Mouse (Mus musculus) embryonic facial prominence, embryonic 11.5 days (tissue): ENCODE measurements at regions not wholly inside any gene's neighbourhood (a gene's known extent, or its start where the extent isn't known, plus 50 kb on each side); places are given as distances from the start of the nearest gene placed in this dataset.

Experiments
- ATAC-seq: fragments of 200-750 bp; cut with Nextera tagmentation; replicated peaks from 2 replicates; pipeline ENCODE4 v1.8.0; 2017; ENCODE audit warnings: low read depth; ENCODE audit not compliant: insufficient number of reproducible peaks, low FRiP score, low TSS enrichment
- DNase-seq: peaks from one replicate; pipeline ENCODE4 v3.0.0-alpha.2; 2015; ENCODE audit warnings: low spot score
- H3K27ac ChIP-seq: fragments of 300-500 bp; sonication (generic); replicated peaks from 2 replicates; pipeline ENCODE4 v1.5.1; 2014; ENCODE audit warnings: mild to moderate bottlenecking, low read depth, low read length, control low read depth
- H3K27me3 ChIP-seq: fragments of 300-500 bp; sonication (generic); 2 replicates; pipeline ENCODE4 v1.6.1; 2014; ENCODE audit warnings: mild to moderate bottlenecking, low read length, moderate library complexity, mixed read lengths; ENCODE audit not compliant: control insufficient read depth, insufficient read depth
- H3K36me3 ChIP-seq: fragments of 300-500 bp; sonication (generic); replicated peaks from 2 replicates; pipeline ENCODE4 v1.6.1; 2014; ENCODE audit warnings: low read depth, mild to moderate bottlenecking, low read length, moderate library complexity, mixed read lengths; ENCODE audit not compliant: control insufficient read depth, insufficient read depth
- H3K4me1 ChIP-seq: fragments of 300-500 bp; sonication (generic); 2 replicates; pipeline ENCODE4 v1.6.1; 2014; ENCODE audit warnings: low read length, mixed read lengths; ENCODE audit not compliant: control insufficient read depth, insufficient read depth
- H3K4me2 ChIP-seq: fragments of 300-500 bp; sonication (generic); 2 replicates; pipeline ENCODE4 v1.6.1; 2014; ENCODE audit warnings: low read depth, mild to moderate bottlenecking, control low read depth, low read length, moderate library complexity
- H3K4me3 ChIP-seq: fragments of 300-500 bp; sonication (generic); 2 replicates; pipeline ENCODE4 v1.5.1; 2014; ENCODE audit warnings: low read depth, low read length, control low read depth
- H3K9ac ChIP-seq: fragments of 300-500 bp; sonication (generic); replicated peaks from 2 replicates; pipeline ENCODE4 v1.6.1; 2014; ENCODE audit warnings: mild to moderate bottlenecking, control low read depth, low read length
- H3K9me3 ChIP-seq: fragments of 300-500 bp; sonication (generic); replicated peaks from 2 replicates; pipeline ENCODE4 v1.6.1; 2016; ENCODE audit warnings: mild to moderate bottlenecking, low read length, inconsistent platforms, mixed read lengths; ENCODE audit not compliant: control insufficient read depth
- WGBS: fragments of 180-500 bp; shearing (Covaris S2); extraction: QIAGEN DNeasy Blood & Tissue Kit; methylation state at CpG from one replicate; pipeline ENCODE4 v1.1.7; 2014; 5-methylcytosine and 5-hydroxymethylcytosine counted together

GRCm38 (mm10) chr13:51953569-51953968 is 107.1 kb downstream of the Gadd45g start:
- no peak for ATAC-seq
- Histone ChIP-seq H3K4me1 (no peaks in the 10 kb centered on the region), H3K4me3 (no peak overlapping the region), H3K9ac (no peak overlapping the region), H3K27ac (no peak overlapping the region), H3K36me3 (no peaks in the 10 kb centered on the region), H3K4me2 (no peak overlapping the region), H3K27me3 (no peaks in the 10 kb centered on the region), H3K9me3 (no peaks in the 10 kb centered on the region)
- no peak for DNase-seq
- 72% methylated on average over 8 of the region's 8 CpGs for WGBS

DNA sequence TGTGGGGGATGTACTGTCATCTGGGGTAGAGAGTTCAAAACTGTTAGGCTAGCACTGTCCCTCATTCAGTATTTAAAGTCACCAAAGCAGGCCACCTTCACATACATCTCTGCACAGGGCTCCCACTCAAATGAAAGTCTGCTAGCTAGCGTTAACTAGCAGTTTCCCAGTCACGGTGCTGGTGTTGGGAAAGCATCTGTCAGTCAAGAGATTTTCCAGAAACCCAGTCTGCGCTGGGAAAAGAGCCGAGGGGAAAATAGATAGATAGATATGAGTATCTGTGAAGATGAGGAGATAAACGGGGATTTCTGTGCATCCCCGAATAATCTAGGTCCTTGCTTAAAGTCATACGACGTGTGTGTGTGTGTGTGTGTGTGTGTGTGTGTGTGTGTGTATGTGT is 110.6 kb downstream of the Gadd45g start:
- Histone ChIP-seq H3K9ac (no peak overlapping the region), H3K27ac (no peak overlapping the region), H3K9me3 (no peaks in the 10 kb centered on the region), H3K4me3 (no peak overlapping the region), H3K4me2 (no peak overlapping the region), H3K27me3 (no peaks in the 10 kb centered on the region), H3K36me3 (no peaks in the 10 kb centered on the region), H3K4me1 (no peaks in the 10 kb centered on the region)
- DNase-seq = no peak
- ATAC-seq = no peak
- WGBS = 85% methylated on average over 8 of the region's 8 CpGs

DNA sequence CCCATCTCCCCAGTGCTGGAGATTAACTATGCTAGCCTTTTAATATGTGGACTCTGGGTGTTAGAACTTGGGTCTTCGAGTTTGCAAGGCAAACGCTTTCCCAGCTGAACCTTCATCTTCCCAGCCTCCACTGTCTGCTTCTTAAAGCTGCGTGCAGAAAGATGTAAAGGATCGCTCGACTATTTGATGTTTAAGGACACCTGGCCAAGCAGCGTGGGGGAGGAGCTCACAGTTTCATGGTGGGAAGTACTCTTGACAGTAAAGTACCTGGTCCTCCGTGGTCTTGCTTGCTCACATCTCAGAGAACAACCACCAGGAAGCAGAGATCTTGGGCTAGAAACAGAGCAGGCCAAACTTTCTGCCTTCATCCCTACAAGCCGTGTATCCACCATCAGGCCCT is 113.1 kb downstream of the Gadd45g start:
- ATAC-seq (no peak), DNase-seq (no peak)
- Histone ChIP-seq H3K36me3 (no peaks in the 10 kb centered on the region), H3K27me3 (no peaks in the 10 kb centered on the region), H3K9ac (no peak overlapping the region), H3K4me2 (no peak overlapping the region), H3K4me1 (peaks cover 4% of the 10 kb centered on the region), H3K4me3 (no peak overlapping the region), H3K9me3 (no peaks in the 10 kb centered on the region), H3K27ac (no peak overlapping the region)
- WGBS = 87% methylated on average over 8 of the region's 8 CpGs

DNA sequence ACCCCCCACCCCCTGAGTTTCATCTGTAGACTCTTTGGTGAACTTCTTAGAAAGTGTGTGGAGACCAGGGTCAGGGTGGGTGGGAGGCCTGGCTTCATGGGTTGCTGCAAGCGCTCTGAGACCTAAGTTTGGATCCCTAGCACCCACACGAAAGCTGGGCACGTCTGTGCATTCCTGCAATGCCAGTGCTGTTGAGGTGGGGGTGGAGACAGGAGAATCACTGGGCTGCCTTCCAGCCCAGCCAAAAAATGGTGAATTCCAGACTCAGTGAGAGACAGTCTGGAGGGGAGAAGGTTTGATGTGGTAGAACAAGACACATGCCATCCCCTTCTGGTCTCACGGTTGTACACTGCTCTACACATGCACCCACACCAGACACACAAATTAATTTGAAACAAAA is 113.8 kb downstream of the Gadd45g start:
- H3K4me2 ChIP-seq = no peak overlapping the region
- H3K36me3 ChIP-seq = no peaks in the 10 kb centered on the region
- H3K27me3 ChIP-seq = no peaks in the 10 kb centered on the region
- H3K4me3 ChIP-seq = no peak overlapping the region
- H3K27ac ChIP-seq = no peak overlapping the region
- no peak for ATAC-seq
- DNase-seq = no peak
- peaks cover 4% of the 10 kb centered on the region for H3K4me1 ChIP-seq
- 89% methylated on average over 4 of the region's 4 CpGs for WGBS
- no peak overlapping the region for H3K9ac ChIP-seq
- H3K9me3 ChIP-seq = no peaks in the 10 kb centered on the region

DNA sequence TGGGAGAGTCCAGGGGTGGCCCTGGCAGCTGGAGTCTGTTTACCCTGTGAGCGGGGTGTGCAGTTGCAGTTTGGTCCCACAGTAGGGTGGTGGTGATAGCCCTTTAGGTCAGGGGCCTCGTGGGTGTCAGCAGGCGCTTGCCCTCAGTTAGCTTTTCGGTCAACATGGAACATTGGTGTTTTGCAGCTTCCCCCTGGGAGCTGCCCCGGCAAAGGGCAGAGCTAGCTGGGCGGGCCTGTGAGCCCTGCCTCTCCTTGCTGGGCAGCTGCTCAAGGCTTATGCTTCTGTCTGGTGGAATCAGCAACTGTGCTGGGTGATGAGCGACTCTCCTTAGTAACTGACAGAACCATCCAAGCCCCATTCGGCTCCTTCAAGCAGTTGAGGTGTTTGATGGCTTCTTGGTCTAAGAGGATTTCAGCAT is 115.7 kb downstream of the Gadd45g start:
- Histone ChIP-seq H3K9ac (no peak overlapping the region), H3K27me3 (no peaks in the 10 kb centered on the region), H3K27ac (no peak overlapping the region), H3K4me3 (no peak overlapping the region), H3K4me1 (peaks cover 4% of the 10 kb centered on the region), H3K4me2 (no peak overlapping the region), H3K36me3 (no peaks in the 10 kb centered on the region), H3K9me3 (no peaks in the 10 kb centered on the region)
- DNase-seq (no peak), ATAC-seq (no peak)
- WGBS = 60% methylated on average over 8 of the region's 8 CpGs

GRCm38 (mm10) chr13:51962676-51963075 is 116.2 kb downstream of the Gadd45g start:
- WGBS = 69% methylated on average over 5 of the region's 5 CpGs
- Histone ChIP-seq H3K27me3 (no peaks in the 10 kb centered on the region), H3K4me2 (no peak overlapping the region), H3K36me3 (no peaks in the 10 kb centered on the region), H3K9me3 (no peaks in the 10 kb centered on the region), H3K27ac (no peak overlapping the region), H3K4me1 (peaks cover 4% of the 10 kb centered on the region), H3K4me3 (no peak overlapping the region), H3K9ac (no peak overlapping the region)
- no peak for ATAC-seq
- DNase-seq = no peak

- Histone ChIP-seq H3K27me3 (no peaks in the 10 kb centered on the region), H3K27ac (no peak overlapping the region), H3K9ac (peak overlapping the region; percentile 15; the same call in 1 of the 2 replicates), H3K4me2 (no peak overlapping the region), H3K4me3 (no peak overlapping the region), H3K36me3 (no peaks in the 10 kb centered on the region), H3K9me3 (no peaks in the 10 kb centered on the region), H3K4me1 (peaks cover 4% of the 10 kb centered on the region)
- 77% methylated on average over 6 of the region's 6 CpGs for WGBS
- DNase-seq (no peak), ATAC-seq (no peak)
Measured at GRCm38 (mm10) chr13:51963966-51964365, 117.5 kb downstream of the Gadd45g start.

- Histone ChIP-seq H3K9me3 (no peaks in the 10 kb centered on the region), H3K27me3 (no peaks in the 10 kb centered on the region)
Measured at GRCm38 (mm10) chr13:51964416-51964815, 117.9 kb downstream of the Gadd45g start.

More at GRCm38 (mm10) chr13:51964416-51964815, 117.9 kb downstream of the Gadd45g start:
- DNase-seq (no peak), ATAC-seq (no peak)
- Histone ChIP-seq H3K27ac (no peak overlapping the region), H3K4me1 (peaks cover 4% of the 10 kb centered on the region), H3K4me2 (no peak overlapping the region), H3K36me3 (no peaks in the 10 kb centered on the region), H3K9ac (peak overlapping the region; percentile 15; the same call in 1 of the 2 replicates), H3K4me3 (no peak overlapping the region)
- 52% methylated on average over 6 of the region's 6 CpGs for WGBS
